Mouse (Mus musculus) neural tube, embryonic 11.5 days (tissue): Measurements from ENCODE around the gene Mepce. TPM values are rescaled to one million over a fixed set of nuclear protein-coding genes. Genes with fewer than 3 reads are reported as not detected.

Experiments used
- ATAC-seq: fragments of 200-750 bp; cut with Nextera tagmentation; 2 replicates; pipeline ENCODE4 v1.8.0; 2017; ENCODE audit warnings: moderate number of reproducible peaks, mild to moderate bottlenecking, moderate TSS enrichment, moderate library complexity; ENCODE audit not compliant: insufficient read depth, low FRiP score, low TSS enrichment
- DNase-seq: peaks from one replicate; pipeline ENCODE4 v3.0.0-alpha.2; 2015; ENCODE audit warnings: low spot score
- H3K27ac ChIP-seq: fragments of 300-500 bp; sonication (generic); 2 replicates; pipeline ENCODE4 v1.5.1; 2014; ENCODE audit warnings: low read depth, mild to moderate bottlenecking, low read length
- H3K27me3 ChIP-seq: fragments of 300-500 bp; sonication (generic); 2 replicates; pipeline ENCODE4 v1.6.1; 2014; ENCODE audit warnings: mild to moderate bottlenecking, low read length, mixed read lengths; ENCODE audit not compliant: control insufficient read depth, insufficient read depth
- H3K36me3 ChIP-seq: fragments of 300-500 bp; sonication (generic); 2 replicates; pipeline ENCODE4 v1.6.1; 2014; ENCODE audit warnings: mild to moderate bottlenecking, low read length, moderate library complexity, mixed read lengths; ENCODE audit not compliant: control insufficient read depth, insufficient read depth
- H3K4me1 ChIP-seq: fragments of 300-500 bp; sonication (generic); 2 replicates; pipeline ENCODE4 v1.6.1; 2014; ENCODE audit warnings: low read length, mixed read lengths; ENCODE audit not compliant: control insufficient read depth, insufficient read depth
- H3K4me2 ChIP-seq: fragments of 300-500 bp; sonication (generic); 2 replicates; pipeline ENCODE4 v1.6.1; 2014; ENCODE audit warnings: low read depth, mild to moderate bottlenecking, moderate library complexity
- H3K4me3 ChIP-seq: fragments of 300-500 bp; sonication (generic); 2 replicates; pipeline ENCODE4 v1.5.1; 2014; ENCODE audit warnings: low read depth, low read length
- H3K9ac ChIP-seq: fragments of 300-500 bp; sonication (generic); 2 replicates; pipeline ENCODE4 v1.6.1; 2014; ENCODE audit warnings: mild to moderate bottlenecking, low read length
- H3K9me3 ChIP-seq: fragments of 300-500 bp; sonication (generic); 2 replicates; pipeline ENCODE4 v1.6.1; 2016; ENCODE audit warnings: low read length; ENCODE audit not compliant: control insufficient read depth
- WGBS: fragments of 180-500 bp; shearing (Covaris S2); extraction: QIAGEN DNeasy Blood & Tissue Kit; methylation state at CpG from one replicate; pipeline ENCODE4 v1.1.7; 2014; 5-methylcytosine and 5-hydroxymethylcytosine counted together
- polyA plus RNA-seq: library from polyadenylated mRNA; unstranded; fragments of >200 nt; fragmentation: Nextera tagmentation; extraction: Ambion mirVana; gene quantifications from 2 replicates; pipeline ENCODE4 v1.2.1, GENCODE M21; 2014

Mepce gene
- polyA plus RNA-seq, 1 experiment from 2014 or later: 10.0 TPM

DNA sequence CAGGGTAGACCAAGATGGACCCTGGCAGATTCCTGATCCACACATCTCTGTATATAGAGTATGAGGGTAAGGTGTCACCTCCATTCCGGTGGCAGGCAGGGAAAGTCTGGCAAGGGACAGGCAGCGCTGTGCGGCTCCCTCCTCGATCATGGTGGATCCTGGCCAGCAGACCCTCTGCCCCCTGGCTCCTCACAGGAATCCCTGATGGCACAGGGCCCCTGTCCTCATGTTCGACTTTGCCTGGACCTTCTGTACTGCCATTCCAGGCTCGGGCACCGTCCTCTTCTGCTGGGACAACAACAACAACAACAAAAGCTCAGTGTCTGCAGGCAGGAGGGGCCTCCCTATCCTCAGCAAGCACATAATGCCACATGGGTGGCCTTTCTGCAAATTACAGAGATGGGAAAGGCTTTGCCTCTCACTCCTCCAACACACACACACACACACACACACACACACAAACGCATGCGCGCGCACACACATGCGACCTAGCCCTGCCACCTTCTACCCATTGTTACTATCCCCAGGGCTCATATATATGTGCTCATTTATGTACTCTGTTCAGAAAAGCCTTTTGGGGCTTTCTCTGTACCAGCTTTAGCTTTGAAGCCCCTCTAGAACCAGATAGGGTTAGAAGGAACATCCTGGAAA lies 53.7 kb downstream of the Mepce start:
- H3K27ac ChIP-seq: peak overlapping the region; percentile 94
- ATAC-seq (peak; percentile 69), DNase-seq (peak; percentile 68)
- no peaks in the 10 kb centered on the region for H3K27me3 ChIP-seq
- H3K4me3 ChIP-seq: peak overlapping the region; percentile 8; the same call in 1 of the 2 replicates
- no peaks in the 10 kb centered on the region for H3K9me3 ChIP-seq
- peaks cover 28% of the 10 kb centered on the region for H3K4me1 ChIP-seq
- 62% methylated on average over 12 of the region's 12 CpGs for WGBS
- H3K4me2 ChIP-seq: peak overlapping the region; percentile 37
- peak overlapping the region; percentile 44 for H3K9ac ChIP-seq
- peaks cover 11% of the 10 kb centered on the region for H3K36me3 ChIP-seq

Other genes with a start within 250 kb of the Mepce start
- gene Actl6b, start 234.1 kb downstream of the Mepce start, polyA plus RNA-seq: 38.6 and 40.0 TPM in 2 replicates
- 0.97 and 1.2 TPM in 2 replicates for gene Tfr2, start 217.8 kb downstream of the Mepce start, polyA plus RNA-seq
- gene Mospd3, start 186.6 kb downstream of the Mepce start, polyA plus RNA-seq: 27.8 and 28.5 TPM in 2 replicates
- gene Pcolce, start 173.9 kb downstream of the Mepce start, polyA plus RNA-seq: 75.5 and 91.9 TPM in 2 replicates
- 0.21 TPM in 1 of 2 replicates, not detected in the other for gene Fbxo24, start 158.7 kb downstream of the Mepce start, polyA plus RNA-seq
- 31.6 and 39.0 TPM in 2 replicates for gene Lrch4, start 158.5 kb downstream of the Mepce start, polyA plus RNA-seq
- 6.7 and 8.2 TPM in 2 replicates for gene Gm20605, start 158.5 kb downstream of the Mepce start, polyA plus RNA-seq
- gene Sap25, start 146.3 kb downstream of the Mepce start, polyA plus RNA-seq: 5.6 and 6.0 TPM in 2 replicates
- 0.12 and 0.24 TPM in 2 replicates for gene Irs3, start 141.9 kb downstream of the Mepce start, polyA plus RNA-seq
- 13.6 and 14.6 TPM in 2 replicates for gene Agfg2, start 102.9 kb downstream of the Mepce start, polyA plus RNA-seq
- 3.8 and 4.4 TPM in 2 replicates for gene Nyap1, start 46.0 kb downstream of the Mepce start, polyA plus RNA-seq
- gene Tsc22d4, start 41.9 kb downstream of the Mepce start, polyA plus RNA-seq: 73.9 and 75.6 TPM in 2 replicates
- 71.1 and 71.2 TPM in 2 replicates for gene Ppp1r35, start 8.8 kb downstream of the Mepce start, polyA plus RNA-seq
- 11.4 and 11.5 TPM in 2 replicates for gene Zcwpw1, start 143 bp upstream of the Mepce start, polyA plus RNA-seq
- 0.33 and 0.84 TPM in 2 replicates for gene Pilra, start 48.6 kb upstream of the Mepce start, polyA plus RNA-seq
- not detected in 2 replicates for gene Pilrb1, start 70.5 kb upstream of the Mepce start, polyA plus RNA-seq
- not detected in 2 replicates for gene Pilrb2, start 84.2 kb upstream of the Mepce start, polyA plus RNA-seq
- 0.08 TPM in 1 of 2 replicates, not detected in the other for gene Cyp3a13, start 134.0 kb upstream of the Mepce start, polyA plus RNA-seq
- 0.09 TPM in 1 of 2 replicates, not detected in the other for gene Gjc3, start 175.4 kb upstream of the Mepce start, polyA plus RNA-seq
- not detected in 2 replicates for gene Azgp1, start 193.9 kb upstream of the Mepce start, polyA plus RNA-seq
- not detected in 2 replicates for gene Smok3a, start 233.6 kb upstream of the Mepce start, polyA plus RNA-seq
- gene Smok3b, start 233.8 kb upstream of the Mepce start, polyA plus RNA-seq: not detected in 2 replicates